Mouse (Mus musculus) CD4-positive naive resting alpha-beta T cell, adult 57 days (primary cell): ENCODE results near the gene Wnt4. TPM values are rescaled to one million over a fixed set of nuclear protein-coding genes. Genes with fewer than 3 reads are reported as not detected.

Experiments
- total RNA-seq: library from RNA; stranded (reverse); gene quantifications from one replicate; pipeline ENCODE4 v1.2.4, GENCODE M21; 2023

Gene Wnt4
- total RNA-seq = 0.12 TPM

DNA sequence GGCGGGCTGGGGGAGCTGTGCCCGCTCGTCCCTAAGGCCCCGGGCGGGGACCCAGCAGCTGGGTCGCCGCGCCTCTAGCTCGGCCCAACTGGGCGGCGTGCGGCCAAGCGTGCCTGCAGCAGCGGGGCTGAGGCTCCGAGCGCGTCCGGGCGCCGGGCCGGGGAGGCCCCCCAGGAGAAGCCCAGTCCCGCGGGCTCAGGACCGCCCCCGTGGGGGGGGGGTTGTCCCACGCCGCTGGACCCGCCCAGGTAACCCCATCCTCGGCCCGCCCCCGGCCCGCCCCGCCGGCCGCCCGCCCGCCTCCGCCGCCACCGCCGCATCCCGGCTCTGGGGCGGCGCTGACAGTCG lies at the start of gene Wnt4:
TSS of gene Wnt4 (plus strand) at position 324 of the 348 bp plus-strand sequence.

Other genes starting within 250 kb of the Wnt4 start
- gene Zbtb40, start 228.7 kb upstream of the Wnt4 start, total RNA-seq = 30.3 TPM
- 378 TPM for gene Cdc42, start 80.2 kb downstream of the Wnt4 start, total RNA-seq
- gene Cela3a, start 132.3 kb downstream of the Wnt4 start, total RNA-seq = not detected
- 0.65 TPM for gene Cela3b, start 153.1 kb downstream of the Wnt4 start, total RNA-seq
- not detected for gene 1700013G24Rik, start 175.8 kb downstream of the Wnt4 start, total RNA-seq
- 0.68 TPM for gene Hspg2, start 191.3 kb downstream of the Wnt4 start, total RNA-seq